Mouse (Mus musculus) embryonic fibroblast, embryonic 13.5 days (primary cell): ENCODE results near the gene Medag.

ENCODE experiments used
- CTCF ChIP-seq: IDR thresholded peaks from 2 replicates; pipeline ENCODE4 v1.5.1; 2011; ENCODE audit warnings: mild to moderate bottlenecking, control low read depth, low read length, moderate library complexity, borderline replicate concordance; ENCODE audit not compliant: insufficient read depth
- POLR2A ChIP-seq: IDR thresholded peaks from 2 replicates; pipeline ENCODE4 v1.6.1; 2011; ENCODE audit warnings: low read depth, mild to moderate bottlenecking, control low read depth, low read length, moderate library complexity

GRCm38 (mm10) chr5:149427277-149428060 lies 15.9 kb downstream of the Medag start:
- TF ChIP-seq CTCF (no peak), POLR2A (no peak)
